Mouse (Mus musculus) forebrain, postnatal 0 days (tissue): ENCODE measurements around the gene Hist2h2aa1. TPM values are rescaled to one million over a fixed set of nuclear protein-coding genes. Genes with fewer than 3 reads are reported as not detected.

ENCODE experiments used
- ATAC-seq: fragments of 200-750 bp; cut with Nextera tagmentation; 2 replicates; pipeline ENCODE4 v1.8.0; 2017; ENCODE audit warnings: mild to moderate bottlenecking, moderate library complexity
- DNase-seq: peaks from one replicate; pipeline ENCODE4 v3.0.0-alpha.2; 2015
- H3K27ac ChIP-seq: fragments of 300-500 bp; sonication (generic); 2 replicates; pipeline ENCODE4 v1.5.1; 2014; ENCODE audit warnings: low read depth, mild to moderate bottlenecking, antibody characterized with exemption, low read length, moderate library complexity, mixed read lengths
- H3K27me3 ChIP-seq: fragments of 300-500 bp; sonication (generic); 2 replicates; pipeline ENCODE4 v1.6.1; 2014; ENCODE audit warnings: mild to moderate bottlenecking, low read length, mixed read lengths; ENCODE audit not compliant: insufficient read depth
- H3K36me3 ChIP-seq: fragments of 300-500 bp; sonication (generic); 2 replicates; pipeline ENCODE4 v1.6.1; 2014; ENCODE audit warnings: mild to moderate bottlenecking, moderate library complexity; ENCODE audit not compliant: insufficient read depth
- H3K4me1 ChIP-seq: fragments of 300-500 bp; sonication (generic); 2 replicates; pipeline ENCODE4 v1.6.1; 2014; ENCODE audit warnings: antibody characterized with exemption; ENCODE audit not compliant: insufficient read depth
- H3K4me2 ChIP-seq: fragments of 300-500 bp; sonication (generic); 2 replicates; pipeline ENCODE4 v1.6.1; 2014; ENCODE audit warnings: low read depth, mild to moderate bottlenecking, moderate library complexity
- H3K4me3 ChIP-seq: fragments of 300-500 bp; sonication (generic); 2 replicates; pipeline ENCODE4 v1.5.1; 2014; ENCODE audit warnings: low read depth, low read length, mixed read lengths
- H3K9ac ChIP-seq: fragments of 300-500 bp; sonication (generic); 2 replicates; pipeline ENCODE4 v1.6.1; 2014; ENCODE audit warnings: mild to moderate bottlenecking
- H3K9me3 ChIP-seq: fragments of 300-500 bp; sonication (generic); 2 replicates; pipeline ENCODE4 v1.6.1; 2016; ENCODE audit warnings: low read length
- CTCF ChIP-seq: sonication (generic); IDR thresholded peaks from 2 replicates; pipeline ENCODE4 v1.5.1; 2016; ENCODE audit warnings: antibody characterized with exemption, control low read depth, low read depth
- WGBS: fragments of 180-500 bp; shearing (Covaris S2); extraction: QIAGEN DNeasy Blood & Tissue Kit; methylation state at CpG from one replicate; pipeline ENCODE4 v1.1.7; 2014; 5-methylcytosine and 5-hydroxymethylcytosine counted together
- polyA plus RNA-seq: library from polyadenylated mRNA; unstranded; fragments of >200 nt; fragmentation: Nextera tagmentation; extraction: Ambion mirVana; gene quantifications from 2 replicates; pipeline ENCODE4 v1.2.1, GENCODE M21; 2015
- total RNA-seq: library from RNA; depleted of rRNA; stranded (reverse); fragments of >200 nt; gene quantifications from 2 replicates; pipeline ENCODE4 v1.2.3, GENCODE M21; 2014

Hist2h2aa1 gene
- total and polyA plus RNA-seq, 2 experiments from 2014 or later = 23.3 to 906 TPM

- H3K4me2 ChIP-seq = peak overlapping the region; percentile 39
- no peak overlapping the region for H3K27ac ChIP-seq
- 4% methylated on average over 11 of the region's 11 CpGs for WGBS
- no peaks in the 10 kb centered on the region for H3K36me3 ChIP-seq
- H3K9me3 ChIP-seq = no peaks in the 10 kb centered on the region
- no peak for ATAC-seq
- no peaks in the 10 kb centered on the region for H3K27me3 ChIP-seq
- H3K4me1 ChIP-seq = 0 out of 2 replicates have a peak, but pooled peaks cover 9% of the 10 kb centered on the region
- DNase-seq = no peak
- 0 out of 2 replicates have a peak overlapping the region, but pooled peaks have one; percentile 10 for H3K9ac ChIP-seq
- H3K4me3 ChIP-seq = peak overlapping the region; percentile 22
- no peak for TF ChIP-seq CTCF
These were observed 2.3 kb downstream of the Hist2h2aa1 start for GRCm38 (mm10) chr3:96247356-96248140.

- Histone ChIP-seq H3K9ac (no peak overlapping the region), H3K36me3 (no peaks in the 10 kb centered on the region), H3K4me3 (no peak overlapping the region), H3K4me1 (0 out of 2 replicates have a peak, but pooled peaks cover 9% of the 10 kb centered on the region), H3K27ac (no peak overlapping the region), H3K4me2 (peak overlapping the region; percentile 39), H3K9me3 (no peaks in the 10 kb centered on the region), H3K27me3 (no peaks in the 10 kb centered on the region)
- ATAC-seq (no peak), DNase-seq (no peak)
- 49% methylated on average over 6 of the region's 6 CpGs for WGBS
- no peak for TF ChIP-seq CTCF
These were observed 3.1 kb downstream of the Hist2h2aa1 start for GRCm38 (mm10) chr3:96248141-96249033.

- Histone ChIP-seq H3K27me3 (no peaks in the 10 kb centered on the region), H3K36me3 (no peaks in the 10 kb centered on the region), H3K9ac (no peak overlapping the region), H3K4me3 (no peak overlapping the region), H3K4me2 (no peak overlapping the region), H3K4me1 (0 out of 2 replicates have a peak, but pooled peaks cover 9% of the 10 kb centered on the region), H3K9me3 (no peaks in the 10 kb centered on the region), H3K27ac (no peak overlapping the region)
- DNase-seq (no peak), ATAC-seq (no peak)
- 39% methylated on average over 4 of the region's 4 CpGs for WGBS
- TF ChIP-seq CTCF = no peak
These were observed 3.7 kb downstream of the Hist2h2aa1 start for GRCm38 (mm10) chr3:96249034-96249345.

GRCm38 (mm10) chr3:96250890-96251289 is 5.6 kb downstream of the Hist2h2aa1 start:
- no peak overlapping the region for H3K27ac ChIP-seq
- no peaks in the 10 kb centered on the region for H3K36me3 ChIP-seq
- WGBS = 74% methylated on average over 3 of the region's 3 CpGs
- TF ChIP-seq CTCF = no peak
- H3K9me3 ChIP-seq = no peaks in the 10 kb centered on the region
- 0 out of 2 replicates have a peak, but pooled peaks cover 4% of the 10 kb centered on the region for H3K4me1 ChIP-seq
- H3K4me2 ChIP-seq = no peak overlapping the region
- DNase-seq (no peak), ATAC-seq (no peak)
- no peak overlapping the region for H3K4me3 ChIP-seq
- H3K9ac ChIP-seq = no peak overlapping the region
- no peaks in the 10 kb centered on the region for H3K27me3 ChIP-seq

- H3K9ac ChIP-seq = no peak overlapping the region
- 93% methylated on average over 3 of the region's 3 CpGs for WGBS
- no peak for TF ChIP-seq CTCF
- no peaks in the 10 kb centered on the region for H3K9me3 ChIP-seq
- H3K4me1 ChIP-seq = 0 out of 2 replicates have a peak, but pooled peaks cover 4% of the 10 kb centered on the region
- H3K4me2 ChIP-seq = no peak overlapping the region
- H3K27me3 ChIP-seq = no peaks in the 10 kb centered on the region
- H3K36me3 ChIP-seq = no peaks in the 10 kb centered on the region
- H3K4me3 ChIP-seq = no peak overlapping the region
- DNase-seq (no peak), ATAC-seq (no peak)
- no peak overlapping the region for H3K27ac ChIP-seq
These were observed 6.5 kb downstream of the Hist2h2aa1 start for GRCm38 (mm10) chr3:96251787-96252186.

- Histone ChIP-seq H3K4me3 (no peak overlapping the region), H3K4me2 (no peak overlapping the region), H3K9me3 (no peaks in the 10 kb centered on the region), H3K27ac (no peak overlapping the region), H3K4me1 (no peaks in the 10 kb centered on the region), H3K27me3 (no peaks in the 10 kb centered on the region), H3K9ac (no peak overlapping the region), H3K36me3 (no peaks in the 10 kb centered on the region)
- peak; percentile 68 for ATAC-seq
- peak; percentile 48 for DNase-seq
- no peak for TF ChIP-seq CTCF
- 55% methylated on average over 10 of the region's 10 CpGs for WGBS
These were observed 9.5 kb downstream of the Hist2h2aa1 start for GRCm38 (mm10) chr3:96254683-96255355.
